Mouse (Mus musculus) CH12.LX (cell line): Measurements from ENCODE around the gene Fgfr2. TPM values are rescaled to one million over a fixed set of nuclear protein-coding genes. Genes with fewer than 3 reads are reported as not detected.

ENCODE experiments used
- DNase-seq: peaks from one replicate; pipeline ENCODE4 v3.0.0-alpha.2; 2013; ENCODE audit errors: extremely low read depth
- H3K27ac ChIP-seq: 2 replicates; pipeline ENCODE4 v1.5.1; 2012; ENCODE audit warnings: low read depth, mild to moderate bottlenecking, control low read depth, moderate library complexity; ENCODE audit not compliant: insufficient read depth
- H3K27me3 ChIP-seq: replicated peaks from 2 replicates; pipeline ENCODE3; 2012; ENCODE audit warnings: inconsistent platforms
- H3K36me3 ChIP-seq, 2 experiments: replicated peaks in 1 of 2; 2 replicates each; pipeline versions ENCODE3 to v1.6.1; 2012; ENCODE audit warnings: inconsistent platforms in 1 of 2, low read length in 1 of 2, mild to moderate bottlenecking in 1 of 2, mixed read lengths in 1 of 2, moderate library complexity in 1 of 2; ENCODE audit not compliant: control insufficient read depth in 1 of 2, insufficient read depth in 1 of 2
- H3K4me1 ChIP-seq, 2 experiments: 2 replicates each; pipeline ENCODE4 v1.6.1; 2012; ENCODE audit warnings: inconsistent platforms in 1 of 2, moderate library complexity in 1 of 2; ENCODE audit not compliant: insufficient read depth in 2 of 2, control insufficient read depth in 1 of 2
- H3K4me2 ChIP-seq: 2 replicates; pipeline ENCODE4 v1.6.1; 2012; ENCODE audit warnings: low read depth, mild to moderate bottlenecking, control low read depth; ENCODE audit not compliant: poor library complexity, insufficient read depth, severe bottlenecking
- H3K4me3 ChIP-seq, 3 experiments: fragments of 150-350 bp in 1 of 3; sonication (generic) in 1 of 3; replicated peaks in 1 of 3; 2 replicates each; pipeline versions ENCODE3 to v1.5.1; 2011 to 2012; ENCODE audit warnings: low read depth in 2 of 3, low read length in 2 of 3, mild to moderate bottlenecking in 2 of 3, moderate library complexity in 2 of 3, control low read depth in 1 of 3, improper control_type of control experiment in 1 of 3, inconsistent platforms in 1 of 3, mixed read lengths in 1 of 3; ENCODE audit not compliant: poor library complexity in 1 of 3
- H3K79me2 ChIP-seq: replicated peaks from 2 replicates; pipeline ENCODE4 v1.6.1; 2012; ENCODE audit warnings: mild to moderate bottlenecking, moderate library complexity; ENCODE audit not compliant: control insufficient read depth, poor library complexity, insufficient read depth, severe bottlenecking; ENCODE audit errors: extremely low read depth
- H3K9ac ChIP-seq: 2 replicates; pipeline ENCODE4 v1.6.1; 2012; ENCODE audit warnings: low read depth, mild to moderate bottlenecking, control low read depth, moderate library complexity; ENCODE audit not compliant: insufficient read depth
- H3K9me3 ChIP-seq: replicated peaks from 2 replicates; pipeline ENCODE3; 2012; ENCODE audit warnings: low read length, inconsistent platforms, mixed read lengths
- CHD1 ChIP-seq: IDR thresholded peaks from 2 replicates; pipeline ENCODE4 v1.6.1; 2012; ENCODE audit warnings: low read depth, low read length, improper control_type of control experiment, inconsistent platforms
- CHD2 ChIP-seq: IDR thresholded peaks from 2 replicates; pipeline ENCODE4 v1.6.1; 2011; ENCODE audit warnings: low read length, improper control_type of control experiment
- CTCF ChIP-seq, 2 experiments: IDR thresholded peaks in 1 of 2; conservative IDR thresholded peaks in 1 of 2; 2 replicates each; pipeline ENCODE4 v1.5.1; 2011 to 2012; ENCODE audit warnings: low read depth in 2 of 2, low read length in 2 of 2, improper control_type of control experiment in 1 of 2, inconsistent platforms in 1 of 2, mild to moderate bottlenecking in 1 of 2, moderate library complexity in 1 of 2
- E2F4 ChIP-seq: IDR thresholded peaks from 2 replicates; pipeline ENCODE4 v1.6.1; 2011; ENCODE audit warnings: low read depth, low read length, improper control_type of control experiment; ENCODE audit not compliant: insufficient replicate concordance
- EP300 ChIP-seq: IDR thresholded peaks from 2 replicates; pipeline ENCODE4 v1.6.1; 2011; ENCODE audit warnings: low read length, improper control_type of control experiment
- GABPA ChIP-seq: IDR thresholded peaks from 2 replicates; pipeline ENCODE4 v1.6.1; 2012; ENCODE audit warnings: low read depth, low read length, improper control_type of control experiment, inconsistent platforms; ENCODE audit not compliant: insufficient replicate concordance
- HCFC1 ChIP-seq: IDR thresholded peaks from 2 replicates; pipeline ENCODE4 v1.6.1; 2012; ENCODE audit warnings: low read depth, mild to moderate bottlenecking, inconsistent platforms, low read length, improper control_type of control experiment
- IRF4 ChIP-seq: IDR thresholded peaks from 2 replicates; pipeline ENCODE4 v1.6.1; 2014; ENCODE audit warnings: low read depth, mild to moderate bottlenecking, inconsistent platforms, low read length, improper control_type of control experiment
- KAT2A ChIP-seq: IDR thresholded peaks from 2 replicates; pipeline ENCODE4 v1.6.1; 2012; ENCODE audit warnings: low read length, improper control_type of control experiment, inconsistent platforms; ENCODE audit not compliant: insufficient replicate concordance
- MAFK ChIP-seq: IDR thresholded peaks from 2 replicates; pipeline ENCODE4 v1.6.1; 2011; ENCODE audit warnings: low read length, improper control_type of control experiment; ENCODE audit not compliant: insufficient replicate concordance
- MAX ChIP-seq: IDR thresholded peaks from 2 replicates; pipeline ENCODE4 v1.6.1; 2011; ENCODE audit warnings: low read length, improper control_type of control experiment
- NRF1 ChIP-seq: IDR thresholded peaks from 2 replicates; pipeline ENCODE4 v1.6.1; 2014; ENCODE audit warnings: low read depth, mild to moderate bottlenecking, inconsistent platforms, low read length, improper control_type of control experiment, moderate library complexity
- PAX5 ChIP-seq: IDR thresholded peaks from 2 replicates; pipeline ENCODE4 v1.6.1; 2012; ENCODE audit warnings: low read length, inconsistent platforms, mixed read lengths
- POLR2AphosphoS2 ChIP-seq: IDR thresholded peaks from 2 replicates; pipeline ENCODE4 v1.6.1; 2011; ENCODE audit warnings: low read depth, low read length, improper control_type of control experiment
- RAD21 ChIP-seq: IDR thresholded peaks from 2 replicates; pipeline ENCODE4 v1.6.1; 2011; ENCODE audit warnings: low read depth, mild to moderate bottlenecking, low read length, improper control_type of control experiment, moderate library complexity
- RCOR1 ChIP-seq: conservative IDR thresholded peaks from 2 replicates; pipeline ENCODE4 v1.6.1; 2012; ENCODE audit warnings: low read depth, mild to moderate bottlenecking, inconsistent platforms, low read length, improper control_type of control experiment
- SIN3A ChIP-seq: IDR thresholded peaks from 2 replicates; pipeline ENCODE4 v1.6.1; 2012; ENCODE audit warnings: low read length, improper control_type of control experiment, inconsistent platforms
- UBTF ChIP-seq: IDR thresholded peaks from 2 replicates; pipeline ENCODE4 v1.6.1; 2012; ENCODE audit warnings: low read depth, mild to moderate bottlenecking, inconsistent platforms, low read length, improper control_type of control experiment, moderate library complexity
- USF1 ChIP-seq: IDR thresholded peaks from 2 replicates; pipeline ENCODE4 v1.6.1; 2014; ENCODE audit warnings: low read depth, mild to moderate bottlenecking, inconsistent platforms, low read length, improper control_type of control experiment
- dilution Hi-C: fragments of 300-500 bp; cut with MboI; formaldehyde crosslinking; loops from 2 replicates; pipeline ENCODE4 v1.14.3; 2020; ENCODE audit warnings: low sequenced_read_pairs; ENCODE audit not compliant: extremely low pct_unique_long_range_greater_than_20kb, extremely low pct_ligation_motif_present
- in situ Hi-C: fragments of 300-500 bp; cut with MboI; formaldehyde crosslinking; loops from 3 replicates; pipeline ENCODE4 v1.14.3; 2019; ENCODE audit warnings: low sequenced_read_pairs, low pct_ligation_motif_present, low pct_unique_long_range_greater_than_20kb, mixed read lengths
- polyA plus RNA-seq: library from polyadenylated mRNA; unstranded; fragments of >175 nt; gene quantifications from 2 replicates; pipeline ENCODE4 v1.2.1, GENCODE M21; 2012; ENCODE audit warnings: low read depth; ENCODE audit not compliant: insufficient read length
- total RNA-seq, 2 experiments: library from RNA; depleted of rRNA; stranded (reverse); fragments of 300-350 nt in 1 of 2; fragments of >200 nt in 1 of 2; gene quantifications; 2 replicates each; pipeline ENCODE4 v1.2.3; 2012 to 2014

Gene Fgfr2
- total and polyA plus RNA-seq, 3 experiments: not detected

DNA sequence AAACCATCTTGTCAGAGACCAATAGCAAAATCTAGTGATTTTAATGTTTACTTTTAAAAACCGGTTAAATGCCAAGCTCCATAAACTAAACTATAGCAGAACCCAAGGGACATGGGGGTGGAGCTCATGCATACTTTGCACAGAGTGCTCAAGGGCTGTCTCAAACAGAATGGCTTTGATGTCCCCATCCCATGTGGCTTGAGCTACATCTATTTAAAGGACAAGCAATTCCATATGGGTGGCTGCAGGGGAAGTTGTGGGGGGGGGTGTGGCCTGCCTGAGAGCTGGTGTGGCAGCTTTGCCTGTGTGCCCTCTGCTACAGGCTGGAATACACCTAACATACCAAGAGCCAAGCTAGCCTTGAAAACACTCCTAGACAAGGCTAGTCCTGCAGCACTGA lies 98.5 kb downstream of the Fgfr2 start:
- Histone ChIP-seq H3K4me2 (no peak overlapping the region), H3K4me3 (no peak overlapping the region), H3K9me3 (no peaks in the 10 kb centered on the region), H3K79me2 (no peaks in the 10 kb centered on the region), H3K4me1 (no peaks in the 10 kb centered on the region), H3K27ac (no peak overlapping the region), H3K27me3 (peaks cover 88% of the 10 kb centered on the region), H3K9ac (no peak overlapping the region), H3K36me3 (no peaks in the 10 kb centered on the region)
- in situ Hi-C loops (loop anchor here (25.0 kb wide), 1 partner anchor 588 kb away; the partner anchor contains the start of gene Tex36), dilution Hi-C loops (no loop called here)
- TF ChIP-seq E2F4: no peak
- no peak for TF ChIP-seq GABPA
- TF ChIP-seq POLR2AphosphoS2: no peak
- TF ChIP-seq IRF4: no peak
- no peak for TF ChIP-seq EP300
- no peak for TF ChIP-seq NRF1
- DNase-seq: no peak

DNA sequence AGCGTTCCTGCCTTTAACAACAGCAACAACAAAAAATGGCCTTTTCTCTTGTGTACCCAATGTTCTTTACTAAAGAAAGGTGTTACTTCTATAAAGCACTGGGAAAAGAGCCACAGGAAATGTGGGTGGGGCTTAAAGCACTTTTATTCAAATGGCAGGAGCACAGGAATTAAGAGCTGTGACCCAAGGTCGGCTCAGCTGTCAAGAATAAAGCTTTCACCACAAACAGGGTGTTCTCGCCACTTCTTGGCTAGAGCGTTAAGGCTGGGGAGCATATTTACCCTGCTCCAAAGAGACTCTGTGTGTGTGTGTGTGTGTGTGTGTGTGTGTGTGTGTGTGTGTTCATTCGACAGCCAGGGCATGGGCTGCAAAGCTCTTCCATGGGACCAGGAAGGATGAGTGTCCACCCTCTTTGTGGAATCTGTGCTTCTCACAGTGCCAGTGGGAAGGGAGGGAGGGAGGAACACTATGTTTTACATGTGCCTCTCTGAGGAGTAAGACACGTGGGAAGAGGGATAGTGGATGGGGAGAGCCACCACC lies 103.6 kb downstream of the Fgfr2 start:
- Histone ChIP-seq H3K4me3 (no peak overlapping the region), H3K27ac (no peak overlapping the region), H3K27me3 (peaks cover 89% of the 10 kb centered on the region), H3K36me3 (no peaks in the 10 kb centered on the region), H3K4me1 (peaks cover 0 to 2% of the 10 kb centered on the region in 2 experiments; a peak in 1 of 4 replicates), H3K79me2 (no peaks in the 10 kb centered on the region), H3K9me3 (no peaks in the 10 kb centered on the region), H3K4me2 (no peak overlapping the region), H3K9ac (no peak overlapping the region)
- in situ Hi-C loops: no loop called here
- dilution Hi-C loops: no loop called here
- no peak for TF ChIP-seq KAT2A
- no peak for TF ChIP-seq SIN3A
- no peak for TF ChIP-seq IRF4
- TF ChIP-seq USF1: no peak
- no peak for TF ChIP-seq UBTF
- TF ChIP-seq CHD1: no peak
- no peak for TF ChIP-seq HCFC1
- no peak for TF ChIP-seq PAX5
- TF ChIP-seq CHD2: no peak
- DNase-seq: no peak

DNA sequence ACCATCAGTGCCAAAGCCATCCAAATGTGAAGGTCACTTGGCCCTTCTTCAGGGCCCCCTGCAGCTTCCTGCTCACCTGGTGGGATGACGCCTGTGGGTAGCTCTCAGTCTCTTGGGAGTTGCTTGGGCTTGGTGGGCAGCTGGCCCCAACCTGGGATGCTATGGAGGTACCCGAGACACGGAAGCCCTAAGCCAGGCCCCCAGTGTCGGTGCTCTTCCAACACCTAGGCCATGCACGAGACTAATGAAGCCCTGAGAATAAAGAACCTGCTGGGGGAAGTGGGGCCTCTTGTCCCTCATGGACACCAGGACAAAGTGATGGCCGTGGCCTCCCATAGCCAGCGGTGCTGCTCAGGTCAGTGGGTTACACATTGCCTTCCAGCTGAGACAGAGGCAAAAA lies 104.2 kb downstream of the Fgfr2 start:
- Histone ChIP-seq H3K4me2 (no peak overlapping the region), H3K27ac (no peak overlapping the region), H3K27me3 (peaks cover 90% of the 10 kb centered on the region), H3K4me3 (no peak overlapping the region), H3K9ac (no peak overlapping the region), H3K36me3 (no peaks in the 10 kb centered on the region)
- in situ Hi-C loops: no loop called here
- DNase-seq: no peak
- TF ChIP-seq RAD21 (no peak), CTCF (conservative IDR thresholded peaks at IDR 0.05 in 1 of 2, IDR thresholded peaks at IDR 0.05 in 1 of 2; ENCODE audit: low read depth in 2 of 2, low read length in 2 of 2) (no peak), RCOR1 (no peak), GABPA (no peak), MAFK (no peak), IRF4 (no peak), MAX (no peak)
- TF ChIP-seq, all 38 proteins: peak for 0
- dilution Hi-C loops: no loop called here
- peaks cover 0 to 2% of the 10 kb centered on the region in 2 experiments; a peak in 1 of 4 replicates for H3K4me1 ChIP-seq
- no peaks in the 10 kb centered on the region for H3K79me2 ChIP-seq
- H3K9me3 ChIP-seq: no peaks in the 10 kb centered on the region
